Mouse (Mus musculus): Measurements from ENCODE around the gene Srrm1. TPM values are rescaled to one million over a fixed set of nuclear protein-coding genes. Genes with fewer than 3 reads are reported as not detected.
A peak's percentile ranks its signal among the peaks of the same experiment; 100 is the strongest.

Gene Srrm1
- total and polyA plus RNA-seq, 3 experiments: 26.9 to 285 (median 138) TPM

GRCm38 (mm10) chr4:135291841-135292240, 61.3 kb downstream of the Srrm1 start:
- no peaks in the 10 kb centered on the region for H3K27me3 ChIP-seq (ENCODE audit: control insufficient read depth in 1 of 2, insufficient read depth in 2 of 2, low read length in 2 of 2)
- TF ChIP-seq MAZ (IDR thresholded peaks at IDR 0.05; ENCODE audit: low read depth, low read length): no peak
- TF ChIP-seq MEF2A (IDR thresholded peaks at IDR 0.05; ENCODE audit: extremely low read depth, insufficient replicate concordance, low read depth, low read length, poor library complexity, severe bottlenecking): no peak
- no peak for TF ChIP-seq MYB (IDR thresholded peaks at IDR 0.05; ENCODE audit: low read depth, low read length)
- TF ChIP-seq ELF1 (IDR thresholded peaks at IDR 0.05; ENCODE audit: low read depth, low read length): no peak
- TF ChIP-seq GABPA (IDR thresholded peaks at IDR 0.05; ENCODE audit: low read depth, low read length): no peak
- TF ChIP-seq TAL1 (IDR thresholded peaks at IDR 0.05; ENCODE audit: low read length): no peak
- no peak for TF ChIP-seq SIN3A (IDR thresholded peaks at IDR 0.05; ENCODE audit: low read length)
- peak; percentile 63 for DNase-seq (ENCODE audit: low read depth, low spot score)
- H3K27ac ChIP-seq (ENCODE audit: control insufficient read depth, low read depth, low read length): peak overlapping the region; percentile 53
- H3K4me3 ChIP-seq (ENCODE audit: control insufficient read depth in 1 of 2, insufficient read depth in 1 of 2, low read depth in 2 of 2, low read length in 2 of 2): peak overlapping the region; percentile 46 to 51
- H3K79me2 ChIP-seq (ENCODE audit: control insufficient read depth, insufficient read depth, low read length, poor library complexity): no peaks in the 10 kb centered on the region
- H3K9ac ChIP-seq (ENCODE audit: control insufficient read depth, low read depth, low read length, poor library complexity, severe bottlenecking): peak overlapping the region; percentile 56
- peaks cover 0 to 24% of the 10 kb centered on the region in 2 experiments; a peak in 2 of 4 replicates for H3K36me3 ChIP-seq (ENCODE audit: control insufficient read depth in 1 of 2, insufficient read depth in 2 of 2, low read length in 2 of 2)
- no peaks in the 10 kb centered on the region for H3K9me3 ChIP-seq (replicated peaks; ENCODE audit: insufficient read depth, low read length)
- peaks cover 13 to 29% of the 10 kb centered on the region in 2 experiments for H3K4me1 ChIP-seq (ENCODE audit: control insufficient read depth in 1 of 2, insufficient read depth in 2 of 2, low read length in 2 of 2)

- TF ChIP-seq SMC3 (IDR thresholded peaks at IDR 0.05; ENCODE audit: low read depth, low read length): no peak
- TF ChIP-seq ZNF384 (IDR thresholded peaks at IDR 0.05; ENCODE audit: low read depth, low read length): no peak
- TF ChIP-seq MAFK (IDR thresholded peaks at IDR 0.05; ENCODE audit: borderline replicate concordance, low read depth, low read length): no peak
- no peak for TF ChIP-seq EP300 (IDR thresholded peaks at IDR 0.05; ENCODE audit: low read depth in 1 of 2, low read length in 2 of 2)
- no peak for TF ChIP-seq GATA1 (IDR thresholded peaks at IDR 0.05; ENCODE audit: low read depth, low read length)
- no peak for TF ChIP-seq ZMIZ1 (IDR thresholded peaks at IDR 0.05; ENCODE audit: low read depth, low read length)
- TF ChIP-seq POLR2AphosphoS2 (IDR thresholded peaks at IDR 0.05; ENCODE audit: low read length): no peak
- TF ChIP-seq MYB (IDR thresholded peaks at IDR 0.05; ENCODE audit: low read depth, low read length): no peak
- TF ChIP-seq MYC (IDR thresholded peaks at IDR 0.05; ENCODE audit: low read depth, low read length): no peak
- no peak for TF ChIP-seq ZKSCAN1 (IDR thresholded peaks at IDR 0.05; ENCODE audit: low read depth, low read length)
- Histone ChIP-seq H3K27ac (ENCODE audit: control insufficient read depth, low read depth, low read length) (no peak overlapping the region), H3K4me1 (ENCODE audit: control insufficient read depth in 1 of 2, insufficient read depth in 2 of 2, low read length in 2 of 2) (peaks cover 13 to 34% of the 10 kb centered on the region in 2 experiments)
Measured at GRCm38 (mm10) chr4:135291199-135291598, 61.9 kb downstream of the Srrm1 start.

More at GRCm38 (mm10) chr4:135291199-135291598, 61.9 kb downstream of the Srrm1 start:
- no peaks in the 10 kb centered on the region for H3K79me2 ChIP-seq (ENCODE audit: control insufficient read depth, insufficient read depth, low read length, poor library complexity)
- peaks cover 0 to 24% of the 10 kb centered on the region in 2 experiments; a peak in 2 of 4 replicates for H3K36me3 ChIP-seq (ENCODE audit: control insufficient read depth in 1 of 2, insufficient read depth in 2 of 2, low read length in 2 of 2)
- DNase-seq (ENCODE audit: low read depth, low spot score): no peak
- H3K4me3 ChIP-seq (ENCODE audit: control insufficient read depth in 1 of 2, insufficient read depth in 1 of 2, low read depth in 2 of 2, low read length in 2 of 2): no peak overlapping the region
- no peaks in the 10 kb centered on the region for H3K9me3 ChIP-seq (replicated peaks; ENCODE audit: insufficient read depth, low read length)
- H3K9ac ChIP-seq (ENCODE audit: control insufficient read depth, low read depth, low read length, poor library complexity, severe bottlenecking): no peak overlapping the region
- no peaks in the 10 kb centered on the region for H3K27me3 ChIP-seq (ENCODE audit: control insufficient read depth in 1 of 2, insufficient read depth in 2 of 2, low read length in 2 of 2)
